Mouse (Mus musculus) cerebellum, postnatal 36 days (tissue): ENCODE measurements around the gene Treml4.

ENCODE experiments used
- DNase-seq, 2 experiments: peaks; one replicate each; pipeline ENCODE4 v3.0.0; 2021 to 2022; ENCODE audit warnings: mixed read lengths in 2 of 2

Gene Treml4

GRCm38 (mm10) chr17:48263741-48264362, at the start of gene Treml4:
TSS of gene Treml4 (plus strand) at chr17:48264295.
- no peak for DNase-seq

- DNase-seq = no peak
These were observed 48.7 kb upstream of the Treml4 start for GRCm38 (mm10) chr17:48215429-48215828.

- no peak for DNase-seq
These were observed 33.4 kb upstream of the Treml4 start for GRCm38 (mm10) chr17:48230680-48231079.

- no peak for DNase-seq
These were observed 31.6 kb upstream of the Treml4 start, which contains the start of gene Trem1 for GRCm38 (mm10) chr17:48232518-48232917. TSS of gene Trem1 (plus strand) at chr17:48232768.

GRCm38 (mm10) chr17:48233789-48234188, 30.3 kb upstream of the Treml4 start:
- DNase-seq = no peak

- no peak for DNase-seq
These were observed 29.5 kb upstream of the Treml4 start for GRCm38 (mm10) chr17:48234550-48234949.

- no peak for DNase-seq
These were observed 28.2 kb upstream of the Treml4 start for GRCm38 (mm10) chr17:48235773-48236370.

GRCm38 (mm10) chr17:48237621-48238020, 26.5 kb upstream of the Treml4 start:
- no peak for DNase-seq

- no peak for DNase-seq
These were observed 16.7 kb upstream of the Treml4 start, which contains the start of gene Trem3 for GRCm38 (mm10) chr17:48247221-48247928. TSS of gene Trem3 (plus strand) at chr17:48247777.

- no peak for DNase-seq
These were observed 15.1 kb upstream of the Treml4 start for GRCm38 (mm10) chr17:48249039-48249438.

GRCm38 (mm10) chr17:48249501-48249900, 14.6 kb upstream of the Treml4 start:
- DNase-seq = no peak

GRCm38 (mm10) chr17:48250631-48251030, 13.5 kb upstream of the Treml4 start:
- DNase-seq = no peak

GRCm38 (mm10) chr17:48256575-48256974, 7.5 kb upstream of the Treml4 start:
- DNase-seq = no peak

- no peak for DNase-seq
These were observed 2.2 kb upstream of the Treml4 start for GRCm38 (mm10) chr17:48261868-48262267.

GRCm38 (mm10) chr17:48264662-48265061, 567 bp downstream of the Treml4 start:
- DNase-seq = no peak

- DNase-seq = no peak
These were observed 2.0 kb downstream of the Treml4 start for GRCm38 (mm10) chr17:48266138-48266537.

- no peak for DNase-seq
These were observed 2.7 kb downstream of the Treml4 start for GRCm38 (mm10) chr17:48266610-48267304.

GRCm38 (mm10) chr17:48267591-48267990, 3.5 kb downstream of the Treml4 start:
- DNase-seq = no peak

GRCm38 (mm10) chr17:48268276-48268675, 4.2 kb downstream of the Treml4 start:
- no peak for DNase-seq

- no peak for DNase-seq
These were observed 5.7 kb downstream of the Treml4 start for GRCm38 (mm10) chr17:48269833-48270232.

- DNase-seq = no peak
These were observed 8.1 kb downstream of the Treml4 start for GRCm38 (mm10) chr17:48272158-48272557.

GRCm38 (mm10) chr17:48272598-48272997, 8.5 kb downstream of the Treml4 start:
- DNase-seq = no peak

GRCm38 (mm10) chr17:48274098-48274497, 10.0 kb downstream of the Treml4 start:
- DNase-seq = no peak
